Mouse (Mus musculus) layer of hippocampus, adult 11-12 months (tissue): ENCODE results near the gene Rdm1.

Experiments
- DNase-seq: peaks from one replicate; pipeline ENCODE4 v3.0.0; 2022; ENCODE audit warnings: low spot score

Gene Rdm1

GRCm38 (mm10) chr11:101657886-101658750 lies 31.1 kb downstream of the Rdm1 start:
- peak; percentile 85 for DNase-seq

GRCm38 (mm10) chr11:101658751-101659558 lies 32.0 kb downstream of the Rdm1 start:
- peak; percentile 71 for DNase-seq

- no peak for DNase-seq
Observed at GRCm38 (mm10) chr11:101661191-101661590, 34.2 kb downstream of the Rdm1 start.

- DNase-seq: no peak
Observed at GRCm38 (mm10) chr11:101661786-101662185, 34.8 kb downstream of the Rdm1 start.

- DNase-seq: no peak
Observed at GRCm38 (mm10) chr11:101663229-101664027, 36.4 kb downstream of the Rdm1 start.

- peak; percentile 96 for DNase-seq
Observed at GRCm38 (mm10) chr11:101664825-101665635, 38.0 kb downstream of the Rdm1 start, which contains the start of gene Arl4d. Gene Arl4d, plus strand, starts transcription at chr11:101665541.

GRCm38 (mm10) chr11:101665636-101665992 lies 38.6 kb downstream of the Rdm1 start:
- DNase-seq: no peak

- DNase-seq: no peak
Observed at GRCm38 (mm10) chr11:101666626-101667345, 39.8 kb downstream of the Rdm1 start.

GRCm38 (mm10) chr11:101667871-101668532 lies 41.0 kb downstream of the Rdm1 start:
- DNase-seq: peak; percentile 53

- no peak for DNase-seq
Observed at GRCm38 (mm10) chr11:101668546-101669261, 41.7 kb downstream of the Rdm1 start.

GRCm38 (mm10) chr11:101670334-101670733 lies 43.3 kb downstream of the Rdm1 start:
- DNase-seq: no peak

- DNase-seq: no peak
Observed at GRCm38 (mm10) chr11:101671255-101671654, 44.3 kb downstream of the Rdm1 start.

- DNase-seq: peak; percentile 62
Observed at GRCm38 (mm10) chr11:101673010-101673642, 46.1 kb downstream of the Rdm1 start.

- no peak for DNase-seq
Observed at GRCm38 (mm10) chr11:101674106-101674505, 47.1 kb downstream of the Rdm1 start.

- DNase-seq: no peak
Observed at GRCm38 (mm10) chr11:101675349-101675748, 48.4 kb downstream of the Rdm1 start.

- no peak for DNase-seq
Observed at GRCm38 (mm10) chr11:101677655-101678054, 50.7 kb downstream of the Rdm1 start.

- no peak for DNase-seq
Observed at GRCm38 (mm10) chr11:101678770-101679169, 51.8 kb downstream of the Rdm1 start.

GRCm38 (mm10) chr11:101679907-101680306 lies 52.9 kb downstream of the Rdm1 start:
- DNase-seq: no peak
